Mouse (Mus musculus) myocyte (in vitro differentiated cells): Measurements from ENCODE around the gene Agl. TPM values are rescaled to one million over a fixed set of nuclear protein-coding genes. Genes with fewer than 3 reads are reported as not detected.
"Not testable (repeated sequence)": the region's sequence is repeated elsewhere in the genome, so short reads cannot be mapped to it uniquely, and the experiment has no call there.

Source experiments
- H3K27me3 ChIP-seq: one replicate; pipeline ENCODE4 v1.6.1; 2011; ENCODE audit not compliant: control insufficient read depth, insufficient read depth, insufficient read length
- H3K36me3 ChIP-seq: one replicate; pipeline ENCODE4 v1.6.1; 2011; ENCODE audit not compliant: control insufficient read depth, insufficient read depth
- H3K4me2 ChIP-seq: one replicate; pipeline ENCODE4 v1.6.1; 2011; ENCODE audit warnings: low read depth, control low read depth
- H3K4me3 ChIP-seq: one replicate; pipeline ENCODE4 v1.5.1; 2011; ENCODE audit warnings: mild to moderate bottlenecking, control low read depth, moderate library complexity
- H3K79me2 ChIP-seq: one replicate; pipeline ENCODE4 v1.6.1; 2011; ENCODE audit not compliant: control insufficient read depth, insufficient read depth
- H3ac ChIP-seq: one replicate; pipeline ENCODE4 v1.6.1; 2011; ENCODE audit not compliant: control insufficient read depth, insufficient read length
- CEBPB ChIP-seq: IDR thresholded peaks from 2 replicates; pipeline ENCODE4 v1.6.1; 2011; ENCODE audit warnings: mild to moderate bottlenecking, moderate library complexity; ENCODE audit not compliant: poor library complexity, insufficient read depth, severe bottlenecking
- E2F4 ChIP-seq: IDR thresholded peaks from one replicate; pipeline ENCODE4 v1.6.1; 2011; ENCODE audit warnings: mild to moderate bottlenecking, control low read depth, moderate library complexity; ENCODE audit not compliant: insufficient read depth
- MAX ChIP-seq: IDR thresholded peaks from one replicate; pipeline ENCODE4 v1.6.1; 2011; ENCODE audit warnings: low read depth, mild to moderate bottlenecking, control low read depth
- MYOD1 ChIP-seq, 3 experiments: IDR thresholded peaks; one replicate each; pipeline ENCODE4 v1.6.1; 2011; ENCODE audit warnings: control low read depth in 2 of 3, low read depth in 2 of 3, mild to moderate bottlenecking in 2 of 3, moderate library complexity in 1 of 3; ENCODE audit not compliant: insufficient read length in 2 of 3, control insufficient read depth in 1 of 3
- MYOG ChIP-seq, 3 experiments: IDR thresholded peaks; one replicate each; pipeline ENCODE4 v1.6.1; 2011; ENCODE audit warnings: control low read depth in 2 of 3, low read depth in 2 of 3, mild to moderate bottlenecking in 2 of 3; ENCODE audit not compliant: insufficient read length in 2 of 3, control insufficient read depth in 1 of 3, insufficient read depth in 1 of 3
- POLR2A ChIP-seq: IDR thresholded peaks from one replicate; pipeline ENCODE4 v1.6.1; 2011; ENCODE audit warnings: low read depth, mild to moderate bottlenecking, control low read depth, moderate library complexity; ENCODE audit not compliant: insufficient read length
- POLR2AphosphoS2 ChIP-seq: IDR thresholded peaks from one replicate; pipeline ENCODE4 v1.6.1; 2011; ENCODE audit warnings: low read depth, control low read depth; ENCODE audit not compliant: insufficient read length
- REST ChIP-seq: IDR thresholded peaks from one replicate; pipeline ENCODE4 v1.6.1; 2011; ENCODE audit warnings: mild to moderate bottlenecking, control low read depth, moderate library complexity; ENCODE audit not compliant: insufficient read depth, insufficient read length
- SRF ChIP-seq: IDR thresholded peaks from one replicate; pipeline ENCODE4 v1.6.1; 2011; ENCODE audit warnings: low read depth; ENCODE audit not compliant: control insufficient read depth, insufficient read length
- TCF12 ChIP-seq: IDR thresholded peaks from one replicate; pipeline ENCODE4 v1.6.1; 2011; ENCODE audit warnings: mild to moderate bottlenecking, control low read depth; ENCODE audit not compliant: poor library complexity, insufficient read depth, severe bottlenecking
- TCF3 ChIP-seq: IDR thresholded peaks from one replicate; pipeline ENCODE4 v1.6.1; 2011; ENCODE audit warnings: low read depth, control low read depth; ENCODE audit not compliant: insufficient read length
- USF1 ChIP-seq: IDR thresholded peaks from one replicate; pipeline ENCODE4 v1.6.1; 2011; ENCODE audit warnings: low read depth, mild to moderate bottlenecking, control low read depth, moderate library complexity
- polyA plus RNA-seq: library from polyadenylated mRNA; unstranded; fragments of >200 nt; fragmentation: generic; extraction: Trizol; gene quantifications from one replicate; pipeline ENCODE4 v1.2.1, GENCODE M21; 2012; ENCODE audit warnings: missing spikeins

The Agl gene
- polyA plus RNA-seq, 1 experiment, result 35.8 TPM

DNA sequence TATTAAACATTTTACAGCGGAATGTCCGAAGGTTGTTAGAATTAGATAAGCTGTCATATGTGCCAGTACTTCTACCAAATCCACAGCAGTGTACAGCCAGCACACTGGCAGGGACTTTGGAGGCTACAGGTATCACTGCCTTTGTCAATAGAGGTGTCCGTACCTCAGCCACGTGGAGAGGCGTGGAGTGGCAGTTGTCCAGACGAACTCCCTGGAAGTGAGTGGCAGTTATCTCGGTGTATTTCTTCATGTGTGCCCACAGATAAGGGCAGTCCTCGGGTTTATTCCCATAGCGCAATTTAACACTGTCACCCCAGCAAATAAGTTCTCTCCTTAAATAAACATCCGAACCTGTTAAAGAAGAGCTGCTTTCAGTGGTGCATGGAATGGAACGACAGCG, 23.7 kb downstream of the Agl start:
- Histone ChIP-seq H3K79me2 (no peaks in the 10 kb centered on the region), H3K4me2 (no peak overlapping the region)
- TF ChIP-seq E2F4 (no peak), TCF3 (no peak), CEBPB (no peak)

DNA sequence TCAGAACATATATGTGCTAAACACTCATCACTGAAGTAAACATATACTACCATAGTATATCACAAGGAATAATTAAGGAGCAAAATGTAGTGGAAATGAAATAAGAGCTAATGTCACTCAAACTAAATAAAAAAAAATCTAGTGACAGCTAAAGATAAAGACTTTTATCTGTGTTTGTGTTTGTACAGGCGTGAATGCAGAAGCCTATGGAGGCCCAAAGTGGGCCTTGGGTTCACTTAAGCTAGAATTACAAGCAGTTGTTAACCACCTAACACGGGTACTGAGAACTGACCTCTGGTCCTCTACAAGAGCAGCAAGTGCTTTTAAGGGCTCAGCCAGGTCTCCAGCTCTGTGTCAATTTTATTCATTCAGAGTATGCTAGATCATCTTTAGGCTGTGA, 31.0 kb downstream of the Agl start:
- no peaks in the 10 kb centered on the region for H3K79me2 ChIP-seq
- no peak overlapping the region for H3K4me3 ChIP-seq

More for the DNA sequence above, 23.7 kb downstream of the Agl start:
- Histone ChIP-seq H3ac (no peak overlapping the region), H3K36me3 (peaks cover 58% of the 10 kb centered on the region), H3K4me3 (no peak overlapping the region), H3K27me3 (no peaks in the 10 kb centered on the region)

DNA sequence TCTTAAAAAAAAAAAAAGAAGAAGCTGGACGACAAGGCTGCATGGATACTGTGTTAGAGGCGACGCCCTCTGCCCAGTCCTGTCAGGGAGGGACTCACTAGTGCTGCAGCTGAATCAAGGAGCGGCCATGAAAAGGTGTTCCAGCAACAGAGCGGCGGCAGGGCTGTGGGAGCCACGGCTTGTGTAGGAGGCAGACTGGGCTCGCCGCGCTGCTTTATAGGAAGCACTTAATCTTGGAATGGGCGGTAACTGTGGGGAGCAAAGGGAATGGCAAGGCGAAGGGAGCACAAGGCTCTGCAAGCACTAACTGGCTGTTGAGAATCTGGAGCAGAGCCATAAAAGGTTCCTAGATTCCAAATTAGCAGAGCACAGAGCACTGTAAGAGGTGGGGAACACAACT, 34.1 kb downstream of the Agl start:
- Histone ChIP-seq H3K27me3 (no peaks in the 10 kb centered on the region), H3K36me3 (peaks cover 64% of the 10 kb centered on the region), H3K4me2 (no peak overlapping the region), H3ac (no peak overlapping the region), H3K79me2 (no peaks in the 10 kb centered on the region), H3K4me3 (no peak overlapping the region)
- TF ChIP-seq REST (no peak), TCF3 (no peak), MYOD1 (IDR thresholded peaks at IDR 0.05; ENCODE audit: control insufficient read depth in 1 of 3, insufficient read length in 2 of 3, low read depth in 2 of 3) (no peak), CEBPB (no peak), TCF12 (no peak), MYOG (IDR thresholded peaks at IDR 0.05; ENCODE audit: control insufficient read depth in 1 of 3, insufficient read depth in 1 of 3, insufficient read length in 2 of 3, low read depth in 2 of 3) (no peak), POLR2A (no peak), MAX (no peak), USF1 (no peak), SRF (no peak), POLR2AphosphoS2 (no peak), E2F4 (no peak)

More for the DNA sequence above, 31.0 kb downstream of the Agl start:
- no peak overlapping the region for H3ac ChIP-seq
- TF ChIP-seq SRF (no peak), POLR2AphosphoS2 (no peak), TCF12 (no peak), USF1 (no peak), TCF3 (no peak), CEBPB (no peak), MAX (no peak), MYOG (IDR thresholded peaks at IDR 0.05; ENCODE audit: control insufficient read depth in 1 of 3, insufficient read depth in 1 of 3, insufficient read length in 2 of 3, low read depth in 2 of 3) (no peak), MYOD1 (IDR thresholded peaks at IDR 0.05; ENCODE audit: control insufficient read depth in 1 of 3, insufficient read length in 2 of 3, low read depth in 2 of 3) (no peak), E2F4 (no peak), REST (no peak), POLR2A (no peak)
- no peak overlapping the region for H3K4me2 ChIP-seq
- H3K36me3 ChIP-seq, result peaks cover 60% of the 10 kb centered on the region
- no peaks in the 10 kb centered on the region for H3K27me3 ChIP-seq

DNA sequence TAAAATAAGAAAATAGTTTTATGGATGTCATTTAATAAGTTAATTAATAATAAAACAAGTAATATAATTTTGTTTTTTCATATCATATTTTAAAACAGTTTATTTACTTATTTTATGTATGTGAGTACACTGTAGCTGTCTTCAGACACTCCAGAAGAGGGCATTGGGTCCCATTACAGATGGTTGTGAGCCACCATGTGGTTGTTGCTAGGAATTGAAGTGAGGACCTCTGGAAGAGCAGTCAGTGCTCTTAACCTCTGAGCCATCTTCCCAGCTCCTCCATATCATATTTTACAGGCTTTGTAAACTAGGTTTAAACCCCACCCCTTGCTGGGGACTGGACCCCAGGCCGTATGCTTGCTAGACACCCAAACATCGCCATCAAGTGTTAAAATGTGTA, 36.4 kb downstream of the Agl start:
- H3ac ChIP-seq, result no peak overlapping the region
- no peaks in the 10 kb centered on the region for H3K27me3 ChIP-seq
- no peaks in the 10 kb centered on the region for H3K79me2 ChIP-seq
- H3K4me3 ChIP-seq, result no peak overlapping the region
- H3K4me2 ChIP-seq, result no peak overlapping the region
- TF ChIP-seq REST, result no peak
- TF ChIP-seq USF1, result no peak
- TF ChIP-seq POLR2AphosphoS2, result no peak
- TF ChIP-seq SRF, result no peak
- TF ChIP-seq MYOD1 (IDR thresholded peaks at IDR 0.05; ENCODE audit: control insufficient read depth in 1 of 3, insufficient read length in 2 of 3, low read depth in 2 of 3), result no peak
- no peak for TF ChIP-seq MYOG (IDR thresholded peaks at IDR 0.05; ENCODE audit: control insufficient read depth in 1 of 3, insufficient read depth in 1 of 3, insufficient read length in 2 of 3, low read depth in 2 of 3)
- no peak for TF ChIP-seq TCF12
- TF ChIP-seq POLR2A, result no peak
- no peak for TF ChIP-seq TCF3
- no peak for TF ChIP-seq MAX
- no peak for TF ChIP-seq CEBPB
- TF ChIP-seq E2F4, result no peak
- H3K36me3 ChIP-seq, result peaks cover 50% of the 10 kb centered on the region

DNA sequence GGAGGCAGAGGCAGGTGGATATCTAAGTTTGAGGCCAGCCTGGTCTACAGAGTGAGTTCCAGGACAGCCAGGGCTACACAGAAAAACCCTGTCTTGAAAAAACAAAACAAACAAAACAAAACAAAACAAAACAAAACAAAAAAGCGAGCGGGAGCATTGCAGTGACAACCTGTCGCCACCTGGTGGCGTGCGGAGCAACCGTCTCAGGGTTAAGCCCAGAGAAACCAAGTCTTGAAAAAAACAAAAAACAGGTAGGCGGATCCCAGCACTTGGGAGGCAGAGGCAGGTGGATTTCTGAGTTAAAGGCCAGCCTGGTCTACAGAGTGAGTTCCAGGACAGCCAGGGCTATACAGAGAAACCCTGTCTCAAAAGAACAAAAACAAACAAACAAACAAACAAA, 41.0 kb downstream of the Agl start:
- not testable (repeated sequence) for H3K4me3 ChIP-seq
- H3K36me3 ChIP-seq, result peaks cover 24% of the 10 kb centered on the region

More for the DNA sequence above, 41.0 kb downstream of the Agl start:
- not testable (repeated sequence) for H3ac ChIP-seq, H3K4me2 ChIP-seq, H3K27me3 ChIP-seq, H3K79me2 ChIP-seq
